Mouse (Mus musculus) heart, postnatal 10 days (tissue): ENCODE results near the gene Mageh1. TPM values are rescaled to one million over a fixed set of nuclear protein-coding genes. Genes with fewer than 3 reads are reported as not detected.
"Not testable (repeated sequence)": the region's sequence is repeated elsewhere in the genome, so short reads cannot be mapped to it uniquely, and the experiment has no call there.

ENCODE experiments used
- DNase-seq, 2 experiments: peaks; one replicate each; pipeline ENCODE4 v3.0.0; 2021
- intact Hi-C: fragments of 180-260 bp; cut with DNase I; formaldehyde crosslinking; loops from one replicate; pipeline ENCODE4 v1.15.1; 2025
- total RNA-seq, 2 experiments: library from RNA; stranded (reverse); gene quantifications; 2 replicates each; pipeline ENCODE4 v1.2.3; 2021

Gene Mageh1
- 10 to 100 TPM; 15.0 to 18.9 TPM for total RNA-seq

DNA sequence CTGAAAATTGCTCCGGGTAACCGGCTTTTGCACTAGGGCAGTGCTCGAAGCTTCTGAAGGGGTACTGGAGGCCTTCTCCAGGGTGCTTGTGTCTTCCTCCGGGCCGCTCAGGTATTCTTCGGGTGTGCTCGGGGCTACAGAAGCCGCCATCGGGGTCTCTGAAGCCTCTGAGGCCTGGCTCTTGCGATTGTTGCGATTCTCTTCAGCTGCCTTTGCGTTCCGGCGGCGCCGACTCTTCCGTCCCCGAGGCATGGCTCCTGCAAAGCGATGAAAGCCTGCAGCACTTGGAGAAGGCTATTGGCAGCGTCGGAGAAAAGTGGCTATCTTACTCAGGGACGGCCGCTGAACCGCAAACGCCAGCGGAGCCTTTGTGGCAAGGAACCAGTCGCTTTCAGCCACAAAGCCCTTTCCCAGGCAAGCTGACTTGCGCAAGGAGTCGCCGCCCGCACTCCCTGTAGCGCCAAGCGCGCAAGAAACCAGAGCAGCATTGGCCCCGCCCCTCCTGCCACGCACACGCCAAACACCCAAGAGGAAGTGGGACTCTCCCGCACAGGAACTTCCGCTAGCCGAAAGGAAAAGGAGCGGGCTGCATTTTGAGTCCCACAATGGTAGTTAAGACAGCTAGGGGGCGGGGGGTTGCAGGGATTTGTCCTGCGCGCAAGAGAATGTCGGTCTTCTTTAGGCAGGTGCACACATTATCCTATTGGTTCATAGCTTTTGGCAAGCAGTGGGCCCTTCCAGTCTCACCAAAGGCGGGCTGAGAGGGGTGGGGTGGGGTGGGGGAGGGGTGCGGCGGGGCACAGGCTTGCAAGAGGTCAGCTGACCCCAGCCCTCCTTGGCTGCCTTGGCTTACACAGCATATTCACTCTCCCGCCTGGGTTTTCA, at the start of gene Mageh1:
Mageh1 (minus strand) TSS at position 489 of the 885 bp plus-strand sequence.
- intact Hi-C loops, result no loop called here
- DNase-seq, result peak; percentile 81

GRCm38 (mm10) chrX:153037972-153038744, 783 bp upstream of the Mageh1 start:
- DNase-seq, intact Hi-C loops: not testable (repeated sequence)

DNA sequence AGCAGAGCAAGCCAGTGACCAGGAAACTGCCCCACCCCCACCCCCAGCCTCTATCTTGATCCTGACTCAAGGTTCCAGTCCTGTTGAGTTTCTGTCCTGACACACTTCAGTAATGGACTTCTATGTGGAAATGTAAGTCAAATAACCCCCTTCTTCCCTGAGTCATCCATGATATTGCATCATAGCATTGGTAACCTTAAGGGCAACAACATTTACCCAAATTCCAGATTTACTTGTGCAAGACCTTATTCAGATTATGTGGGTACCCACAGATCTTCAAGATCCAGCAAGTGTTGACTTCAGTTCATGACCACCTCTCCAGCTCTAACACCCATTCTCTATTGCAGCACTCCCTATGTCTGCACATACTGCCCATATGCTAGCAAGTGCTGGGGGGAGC, 5.8 kb downstream of the Mageh1 start:
- intact Hi-C loops, DNase-seq: not testable (repeated sequence)

DNA sequence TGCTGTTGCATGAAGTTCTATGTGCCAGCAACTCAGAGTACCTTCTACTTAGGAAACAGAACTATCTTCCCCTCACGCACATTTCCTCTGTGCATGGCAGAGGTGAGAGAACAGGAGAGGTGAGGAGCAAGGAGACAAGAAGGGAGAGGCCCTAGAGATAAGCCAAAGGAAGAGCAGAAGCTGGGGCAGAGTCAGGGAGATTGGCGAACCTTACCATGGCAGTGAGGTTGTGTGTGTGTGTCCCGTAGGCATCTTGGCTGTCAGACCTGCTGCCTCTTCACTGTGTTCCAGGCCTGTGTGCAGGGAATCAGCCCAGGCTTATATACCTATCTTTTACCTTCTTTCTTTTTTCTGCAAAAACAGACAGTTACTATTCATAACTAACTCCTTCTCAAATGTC, 11.7 kb downstream of the Mageh1 start:
- DNase-seq, intact Hi-C loops: not testable (repeated sequence)

GRCm38 (mm10) chrX:153025255-153025654, 12.1 kb downstream of the Mageh1 start:
- DNase-seq, intact Hi-C loops: not testable (repeated sequence)

GRCm38 (mm10) chrX:153007685-153008047, 29.7 kb downstream of the Mageh1 start:
- intact Hi-C loops, result no loop called here
- no peak for DNase-seq

- DNase-seq, result peak; percentile 32 to 38
- intact Hi-C loops, result no loop called here
These were observed 30.2 kb downstream of the Mageh1 start for GRCm38 (mm10) chrX:153007021-153007684.

DNA sequence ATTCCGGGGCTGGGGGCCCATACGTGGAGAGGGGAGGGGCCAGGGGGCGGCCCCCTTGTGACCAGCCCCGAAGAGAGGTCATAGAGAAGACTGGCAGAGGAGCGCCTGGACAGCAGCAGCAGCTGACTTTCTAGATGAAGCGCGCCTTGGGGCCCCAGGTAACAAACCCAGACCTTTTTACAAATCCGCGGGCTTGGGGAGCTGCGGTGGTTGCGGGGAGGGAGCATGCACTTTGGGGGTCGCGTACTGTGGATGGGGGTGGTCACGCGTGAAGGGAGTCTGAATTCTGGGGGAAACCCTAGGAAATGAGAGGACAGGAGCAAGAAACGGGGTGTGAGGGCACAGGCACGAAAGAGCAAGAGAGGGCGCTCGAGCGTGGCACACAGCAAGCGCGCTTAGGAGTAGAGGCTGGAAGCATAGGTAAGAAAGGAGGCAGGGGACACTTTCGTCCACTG, 31.0 kb downstream of the Mageh1 start, which contains the start of gene Usp51:
Usp51 (plus strand) TSS at position 83 of the 455 bp plus-strand sequence.
- DNase-seq, result peak; percentile 18 to 29
- intact Hi-C loops, result no loop called here

DNA sequence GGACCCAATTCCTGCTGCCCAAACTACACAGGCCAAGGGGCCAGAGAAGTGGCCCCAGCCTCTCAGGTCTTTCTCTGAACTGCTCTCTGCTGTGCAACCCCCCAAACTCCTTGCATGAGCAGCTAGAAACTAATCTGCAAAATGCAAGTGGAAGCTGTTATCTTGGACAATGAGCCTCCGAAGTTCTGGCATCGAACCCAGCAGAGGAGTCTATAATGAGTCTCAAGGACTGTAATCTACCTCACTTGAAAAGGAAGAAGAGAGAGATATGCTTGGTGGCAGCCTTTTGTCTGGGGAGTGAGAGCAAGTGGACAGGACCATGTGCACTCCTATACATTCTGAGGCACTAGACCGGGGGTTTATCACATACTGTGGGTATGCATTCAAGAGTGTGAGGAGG, 41.3 kb downstream of the Mageh1 start:
- DNase-seq, intact Hi-C loops: not testable (repeated sequence)

DNA sequence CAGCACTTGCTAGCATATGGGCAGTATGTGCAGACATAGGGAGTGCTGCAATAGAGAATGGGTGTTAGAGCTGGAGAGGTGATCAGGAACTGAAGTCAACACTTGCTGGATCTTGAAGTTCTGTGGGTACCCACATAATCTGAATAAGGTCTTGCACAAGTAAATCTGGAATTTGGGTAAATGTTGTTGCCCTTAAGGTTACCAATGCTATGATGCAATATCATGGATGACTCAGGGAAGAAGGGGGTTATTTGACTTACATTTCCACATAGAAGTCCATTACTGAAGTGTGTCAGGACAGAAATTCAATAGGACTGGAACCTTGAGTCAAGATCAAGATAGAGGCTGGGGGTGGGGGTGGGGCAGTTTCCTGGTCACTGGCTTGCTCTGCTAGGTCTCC, 47.5 kb downstream of the Mageh1 start:
- intact Hi-C loops, DNase-seq: not testable (repeated sequence)

Other genes with a start within 250 kb of the Mageh1 start
- under 1 TPM in 1 of 2 experiments, not detected in 1; 0.27 TPM for gene Usp51, start 31.1 kb downstream of the Mageh1 start, total RNA-seq
- gene Foxr2, start 81.2 kb upstream of the Mageh1 start, total RNA-seq, result not detected
- gene Rragb, start 102.4 kb upstream of the Mageh1 start, total RNA-seq, result 1 to 10 TPM; 2.0 to 2.3 TPM
- gene Klf8, start 199.9 kb upstream of the Mageh1 start, total RNA-seq, result under 1 TPM; 0.53 to 0.57 TPM